Mouse (Mus musculus): ENCODE measurements around the gene Scn11a. TPM values are rescaled to one million over a fixed set of nuclear protein-coding genes. Genes with fewer than 3 reads are reported as not detected.

Gene Scn11a
- polyA plus RNA-seq, 1 experiment from 2014 or later, result not detected

DNA sequence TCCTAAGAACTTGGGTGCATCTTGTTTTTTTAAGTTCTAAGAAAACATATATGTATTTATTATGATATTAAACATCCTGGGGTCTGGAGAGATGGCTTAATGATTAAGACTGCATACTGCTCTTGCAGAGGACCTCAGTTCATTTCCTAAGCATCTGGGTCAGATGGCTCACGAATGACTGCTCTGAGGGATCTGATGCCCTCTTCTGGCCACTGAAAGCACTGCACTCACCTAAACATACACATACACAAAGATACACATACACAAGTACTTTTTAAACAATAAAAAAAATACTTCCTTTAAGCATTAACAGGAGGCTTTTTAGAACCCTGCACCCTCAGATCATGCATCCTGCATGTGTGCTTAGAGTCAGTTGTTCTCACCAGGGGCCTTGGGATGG is 65.8 kb downstream of the Scn11a start:
- Histone ChIP-seq H3K79me2 (ENCODE audit: inconsistent target) (no peaks in the 10 kb centered on the region), H3K36me3 (ENCODE audit: inconsistent target) (no peaks in the 10 kb centered on the region), H3K27ac (no peak overlapping the region), H3K4me3 (ENCODE audit: inconsistent target) (no peak overlapping the region)
- WGBS (ENCODE audit: missing documents), result 100% methylated on average over 1 of the region's 1 CpGs

DNA sequence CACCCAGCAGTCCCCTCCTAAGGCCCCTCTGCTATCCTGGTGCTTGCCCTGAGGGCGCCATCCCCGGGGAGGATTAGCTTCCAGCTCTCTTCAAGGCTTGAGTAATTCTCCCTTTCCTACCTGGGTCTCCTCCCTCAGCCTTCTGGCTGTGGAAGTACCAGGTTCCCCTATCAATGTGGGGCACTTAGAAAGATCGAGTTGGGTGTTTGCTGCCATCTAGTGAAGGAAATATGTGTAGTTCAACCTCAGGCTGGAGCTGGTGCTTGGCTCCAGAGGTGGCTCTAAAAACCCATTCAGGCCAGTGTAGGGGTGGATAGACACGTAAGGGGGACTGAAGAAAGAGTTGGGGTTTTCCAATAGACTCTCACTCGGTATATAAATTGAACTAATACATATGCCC is 73.7 kb downstream of the Scn11a start:
- no peak overlapping the region for H3K27ac ChIP-seq
- no peak overlapping the region for H3K4me3 ChIP-seq (ENCODE audit: inconsistent target)
- 2% methylated on average over 5 of the region's 5 CpGs for WGBS (ENCODE audit: missing documents)
- H3K36me3 ChIP-seq (ENCODE audit: inconsistent target), result no peaks in the 10 kb centered on the region
- no peaks in the 10 kb centered on the region for H3K79me2 ChIP-seq (ENCODE audit: inconsistent target)

DNA sequence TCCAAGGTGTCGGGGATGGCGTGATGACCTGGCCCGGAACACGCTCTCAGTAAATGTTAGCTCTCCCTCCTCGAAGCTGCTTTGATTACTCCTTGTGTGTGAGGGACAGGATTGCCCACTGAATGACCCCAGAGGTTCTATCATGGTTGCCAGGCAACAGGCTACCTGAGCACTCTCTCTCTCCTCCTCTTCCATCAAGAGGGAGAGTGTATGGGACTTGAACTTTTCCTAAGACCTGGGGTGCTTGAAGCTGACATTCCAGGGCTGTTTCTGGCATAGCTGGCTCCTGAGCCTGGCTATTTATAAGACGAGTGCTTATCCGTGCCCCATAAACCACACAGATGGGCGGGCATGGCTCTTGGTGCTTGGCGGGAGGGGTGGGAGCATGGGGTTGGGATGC is 76.1 kb downstream of the Scn11a start:
- Histone ChIP-seq H3K4me3 (ENCODE audit: inconsistent target) (no peak overlapping the region), H3K27ac (no peak overlapping the region), H3K36me3 (ENCODE audit: inconsistent target) (no peaks in the 10 kb centered on the region), H3K79me2 (ENCODE audit: inconsistent target) (no peaks in the 10 kb centered on the region)
- WGBS (ENCODE audit: missing documents), result 86% methylated on average over 5 of the region's 9 CpGs

DNA sequence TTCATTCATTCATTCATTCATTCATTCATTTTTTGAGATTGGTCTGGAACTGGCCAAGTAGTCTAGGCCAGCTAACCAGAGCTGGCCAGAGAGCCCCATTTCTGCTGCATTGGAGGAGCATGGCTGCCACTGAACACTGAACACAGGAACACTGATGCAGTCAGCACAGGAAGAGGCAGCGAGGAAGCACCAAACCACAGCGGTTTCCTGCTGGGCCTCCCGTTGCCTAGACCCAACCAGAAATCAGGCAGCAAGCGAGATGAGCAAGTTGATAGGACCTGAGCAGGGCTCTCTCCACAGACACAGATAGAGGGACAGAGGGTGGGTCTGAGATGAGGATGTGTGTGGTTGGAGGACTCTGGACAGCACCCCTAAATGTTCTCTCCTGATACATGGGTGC is 81.4 kb downstream of the Scn11a start:
- Histone ChIP-seq H3K36me3 (ENCODE audit: inconsistent target) (no peaks in the 10 kb centered on the region), H3K79me2 (ENCODE audit: inconsistent target) (no peaks in the 10 kb centered on the region), H3K4me3 (ENCODE audit: inconsistent target) (no peak overlapping the region), H3K27ac (peak overlapping the region; percentile 83)
- 5% methylated on average over 4 of the region's 4 CpGs for WGBS (ENCODE audit: missing documents)

DNA sequence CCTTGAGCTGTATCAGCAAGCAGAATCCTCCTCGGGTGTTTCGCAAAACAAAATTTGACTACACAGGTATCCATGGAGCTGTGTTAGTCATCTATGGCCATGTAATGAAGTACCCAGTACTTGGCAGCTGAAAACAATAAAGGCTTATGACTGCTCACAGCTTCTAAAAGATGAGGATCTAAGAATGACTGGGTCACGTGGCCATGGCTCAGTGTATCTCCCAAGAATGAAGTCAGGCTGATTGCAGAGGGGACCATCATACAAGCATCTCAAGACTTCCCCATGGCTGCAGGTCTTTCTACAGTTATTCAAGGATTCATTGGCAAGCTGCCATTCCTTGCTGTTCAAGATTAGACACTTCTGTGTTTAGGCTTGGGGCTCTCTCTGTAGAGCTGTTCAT is 81.9 kb downstream of the Scn11a start:
- H3K36me3 ChIP-seq (ENCODE audit: inconsistent target), result no peaks in the 10 kb centered on the region
- no peaks in the 10 kb centered on the region for H3K79me2 ChIP-seq (ENCODE audit: inconsistent target)
- 44% methylated on average over 3 of the region's 3 CpGs for WGBS (ENCODE audit: missing documents)
- no peak overlapping the region for H3K4me3 ChIP-seq (ENCODE audit: inconsistent target)
- H3K27ac ChIP-seq, result peak overlapping the region; percentile 83

DNA sequence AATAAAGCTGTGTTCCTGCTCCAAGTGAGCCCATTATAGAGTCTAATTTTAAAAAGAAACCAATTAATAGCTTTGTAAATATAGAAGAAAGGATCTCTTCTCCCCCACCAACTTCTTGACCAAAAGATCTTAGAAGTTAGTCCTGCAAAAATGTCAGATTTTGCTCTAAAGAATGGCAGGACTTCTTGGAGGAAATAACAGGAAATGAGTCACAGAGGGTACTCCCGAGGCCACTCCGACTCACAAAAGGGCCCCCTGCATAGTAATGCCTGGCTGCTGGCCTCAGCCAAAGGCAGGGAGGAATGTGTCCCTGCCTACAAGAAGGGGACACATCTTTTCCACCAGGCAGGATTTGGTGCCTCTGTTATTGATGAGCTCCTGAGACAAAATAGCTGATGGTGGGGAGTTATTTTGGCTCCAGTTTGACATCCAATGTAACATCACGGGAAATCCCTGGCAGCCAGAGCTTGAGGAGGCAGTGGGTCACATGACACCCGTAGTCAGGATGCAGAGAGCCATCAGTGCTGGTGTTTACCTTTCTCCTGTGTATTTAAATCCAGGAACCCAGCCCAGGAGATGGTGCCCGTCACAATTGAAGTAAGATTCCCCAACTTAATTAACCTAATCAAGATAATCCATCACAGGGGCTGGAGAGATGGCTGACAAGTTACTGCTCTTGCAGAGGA is 84.0 kb downstream of the Scn11a start:
- no peaks in the 10 kb centered on the region for H3K79me2 ChIP-seq (ENCODE audit: inconsistent target)
- no peaks in the 10 kb centered on the region for H3K36me3 ChIP-seq (ENCODE audit: inconsistent target)
- WGBS (ENCODE audit: missing documents), result 50% methylated on average over 5 of the region's 5 CpGs
- H3K4me3 ChIP-seq (ENCODE audit: inconsistent target), result no peak overlapping the region
- peak overlapping the region; percentile 83 for H3K27ac ChIP-seq

DNA sequence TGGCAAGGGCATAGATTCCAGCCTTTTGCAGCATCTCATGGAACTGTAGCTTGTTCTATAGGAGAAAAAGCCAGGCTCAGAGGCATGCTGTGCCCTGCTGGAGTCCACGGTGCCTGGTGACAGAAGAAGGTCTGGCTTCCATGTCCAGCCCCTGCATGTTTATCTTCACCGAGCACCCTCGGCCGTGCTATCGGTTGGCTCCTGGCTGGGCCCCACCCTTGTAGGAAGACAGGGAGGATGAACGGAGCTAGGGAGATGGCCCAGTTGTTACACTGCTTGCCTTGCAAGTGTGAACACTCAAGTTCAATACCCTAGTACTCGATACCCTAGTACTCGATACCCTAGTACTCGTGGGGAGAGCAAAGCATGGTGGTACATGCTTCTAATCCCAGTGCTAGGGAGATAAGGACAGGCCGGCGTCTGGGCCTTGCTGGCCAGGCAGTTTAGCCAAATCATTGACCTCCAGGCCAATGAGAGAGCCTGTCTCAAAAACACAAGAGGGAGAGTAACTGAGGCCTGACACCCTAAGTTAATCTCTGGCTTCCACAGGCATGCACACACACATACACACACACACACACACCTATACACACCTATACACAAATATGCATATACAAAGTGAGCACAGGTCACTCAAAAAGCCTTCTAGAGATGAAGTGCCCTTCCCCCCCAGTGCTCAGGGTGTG is 96.7 kb downstream of the Scn11a start:
- no peaks in the 10 kb centered on the region for H3K36me3 ChIP-seq (ENCODE audit: inconsistent target)
- H3K4me3 ChIP-seq (ENCODE audit: inconsistent target), result no peak overlapping the region
- WGBS (ENCODE audit: missing documents), result 99% methylated on average over 11 of the region's 11 CpGs
- H3K79me2 ChIP-seq (ENCODE audit: inconsistent target), result no peaks in the 10 kb centered on the region
- no peak overlapping the region for H3K27ac ChIP-seq

DNA sequence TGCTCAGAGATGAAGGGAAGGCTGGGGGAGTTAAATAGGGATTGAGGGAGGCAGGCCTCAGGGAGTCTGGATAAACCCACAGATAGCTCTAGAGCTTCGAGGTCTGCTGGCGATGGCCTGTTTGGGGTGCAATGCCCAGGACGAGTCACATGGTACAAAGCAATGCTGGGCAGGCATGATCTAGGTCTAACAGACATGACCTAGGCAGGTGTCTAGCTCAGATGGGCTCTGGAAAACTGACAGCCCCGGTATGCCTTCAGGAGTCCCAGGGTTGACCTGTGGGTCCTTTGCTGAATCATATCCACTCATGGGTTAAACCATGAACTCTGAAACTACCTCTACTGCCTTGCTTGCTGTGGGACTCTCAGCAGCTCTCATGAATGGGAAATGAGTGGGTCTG is 98.3 kb downstream of the Scn11a start:
- 94% methylated on average over 4 of the region's 4 CpGs for WGBS (ENCODE audit: missing documents)
- H3K79me2 ChIP-seq (ENCODE audit: inconsistent target), result no peaks in the 10 kb centered on the region
- no peak overlapping the region for H3K4me3 ChIP-seq (ENCODE audit: inconsistent target)
- no peak overlapping the region for H3K27ac ChIP-seq
- no peaks in the 10 kb centered on the region for H3K36me3 ChIP-seq (ENCODE audit: inconsistent target)

DNA sequence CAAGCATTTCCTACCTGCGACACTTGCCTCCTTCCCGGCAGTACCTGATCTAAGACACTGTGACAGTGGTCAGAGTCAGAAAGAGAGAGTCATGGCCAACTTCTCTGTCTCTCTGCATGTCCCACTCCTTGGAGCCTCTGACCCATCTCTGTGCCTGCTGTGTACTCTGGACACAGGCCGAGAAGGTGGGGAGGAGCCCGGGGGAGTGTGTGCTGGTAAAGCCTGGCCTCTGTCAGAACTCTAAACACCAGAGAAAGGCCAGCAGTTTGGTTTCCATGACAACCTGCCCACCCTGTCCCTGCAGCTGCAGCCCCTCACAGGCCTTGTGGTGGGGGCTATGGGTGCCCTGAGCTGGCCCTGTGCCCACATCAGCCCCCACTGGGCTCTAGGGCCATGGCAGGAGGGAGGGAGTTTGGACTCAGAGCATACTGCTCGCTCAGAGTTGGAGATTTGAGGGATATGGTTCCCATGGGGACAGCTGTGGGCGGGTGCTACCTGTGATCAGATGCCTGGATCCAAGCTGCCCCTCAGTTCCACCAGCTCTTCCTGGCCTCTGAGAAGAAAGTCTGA is 99.9 kb downstream of the Scn11a start:
- Histone ChIP-seq H3K36me3 (ENCODE audit: inconsistent target) (no peaks in the 10 kb centered on the region), H3K4me3 (ENCODE audit: inconsistent target) (no peak overlapping the region), H3K79me2 (ENCODE audit: inconsistent target) (no peaks in the 10 kb centered on the region), H3K27ac (no peak overlapping the region)
- WGBS (ENCODE audit: missing documents), result 95% methylated on average over 6 of the region's 6 CpGs

DNA sequence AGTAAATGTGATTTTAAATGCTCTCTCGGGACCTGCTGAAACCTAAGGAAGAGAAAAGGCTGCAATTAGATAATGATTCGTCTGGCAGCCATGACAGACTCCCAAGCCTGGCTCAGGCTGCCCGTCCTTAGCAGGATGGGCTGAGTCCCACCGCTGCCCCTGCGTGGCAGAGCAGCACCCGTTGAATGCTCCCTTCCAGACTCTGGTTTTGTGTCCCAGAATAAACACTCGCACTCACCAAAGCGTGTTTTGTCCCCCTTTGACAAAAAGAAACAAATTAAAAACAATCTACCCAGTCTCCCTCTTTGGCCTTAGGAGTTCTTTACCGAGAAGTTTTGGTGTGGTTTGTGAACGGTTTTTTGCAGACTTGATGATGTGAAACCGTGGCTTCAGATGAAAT is 106.0 kb downstream of the Scn11a start, which contains the start of gene Scn10a:
Gene Scn10a, minus strand, starts transcription at position 101 of the 400 bp plus-strand sequence.
- no peaks in the 10 kb centered on the region for H3K36me3 ChIP-seq (ENCODE audit: inconsistent target)
- no peak within 1 kb of the TSS for H3K27ac ChIP-seq
- H3K79me2 ChIP-seq (ENCODE audit: inconsistent target), result no peaks in the 10 kb centered on the region
- no peak within 1 kb of the TSS for H3K4me3 ChIP-seq (ENCODE audit: inconsistent target)
- 87% methylated on average over 11 of the region's 11 CpGs for WGBS (ENCODE audit: missing documents)

DNA sequence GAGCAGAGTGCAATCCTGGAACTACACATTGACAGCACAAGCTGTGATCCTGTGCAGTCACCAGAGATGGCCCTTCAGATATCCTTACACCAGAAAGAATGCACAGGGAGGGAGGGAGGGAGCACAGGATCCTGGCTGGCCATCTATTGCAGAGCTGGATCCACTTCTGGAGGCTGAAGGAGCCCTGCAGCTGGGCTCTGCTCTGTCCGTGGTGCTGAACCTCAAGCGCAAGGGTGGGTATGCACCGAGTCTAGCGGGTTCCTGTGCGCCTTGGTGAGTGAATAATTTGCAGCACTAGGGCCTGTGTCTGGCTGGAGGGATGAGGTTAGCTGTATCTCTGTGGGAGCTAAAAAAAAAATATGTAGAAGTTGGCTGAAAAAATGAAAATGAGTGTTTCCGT is 118.6 kb downstream of the Scn11a start:
- H3K27ac ChIP-seq, result no peak overlapping the region
- 18% methylated on average over 6 of the region's 6 CpGs for WGBS (ENCODE audit: missing documents)
- no peaks in the 10 kb centered on the region for H3K36me3 ChIP-seq (ENCODE audit: inconsistent target)
- H3K4me3 ChIP-seq (ENCODE audit: inconsistent target), result no peak overlapping the region
- H3K79me2 ChIP-seq (ENCODE audit: inconsistent target), result no peaks in the 10 kb centered on the region

Other genes with a start within 250 kb of the Scn11a start
- not detected in 3 replicates for gene Scn5a, start 246.4 kb downstream of the Scn11a start, polyA plus RNA-seq (2018)
- not detected in 3 replicates for gene Scn10a, start 106.1 kb downstream of the Scn11a start, polyA plus RNA-seq (2018)
- gene Wdr48, start 69.4 kb upstream of the Scn11a start, polyA plus RNA-seq (2018), result 25.1 to 40.5 TPM (median 29.3 TPM) in 3 replicates
- 5.6 to 12.2 TPM (median 9.6 TPM) in 3 replicates for gene Gorasp1, start 112.1 kb upstream of the Scn11a start, polyA plus RNA-seq (2018)
- gene Ttc21a, start 112.2 kb upstream of the Scn11a start, polyA plus RNA-seq (2018), result 0.05 to 0.09 TPM (median 0.06 TPM) in 3 replicates
- 5.0 to 8.4 TPM (median 8.0 TPM) in 3 replicates for gene Csrnp1, start 159.2 kb upstream of the Scn11a start, polyA plus RNA-seq (2018)
- not detected in 3 replicates for gene Xirp1, start 198.1 kb upstream of the Scn11a start, polyA plus RNA-seq (2018)
- 0.66 to 3.0 TPM (median 0.75 TPM) in 3 replicates for gene Cx3cr1, start 244.4 kb upstream of the Scn11a start, polyA plus RNA-seq (2018)

Measured in macrophage (primary cell).